Mouse (Mus musculus): ENCODE results near the gene E330021D16Rik. TPM values are rescaled to one million over a fixed set of nuclear protein-coding genes. Genes with fewer than 3 reads are reported as not detected.
A peak's percentile ranks its signal among the peaks of the same experiment; 100 is the strongest.

E330021D16Rik gene
- total and polyA plus RNA-seq, 3 experiments, result not detected

GRCm38 (mm10) chr6:136422084-136422853 lies 6.9 kb upstream of the E330021D16Rik start:
- H3K4me1 ChIP-seq (ENCODE audit: control insufficient read depth in 1 of 2, insufficient read depth in 2 of 2), result peaks cover 0 to 9% of the 10 kb centered on the region in 2 experiments; a peak in 2 of 4 replicates
- dilution Hi-C loops (cut with MboI; ENCODE audit: extremely low pct_ligation_motif_present, extremely low pct_unique_long_range_greater_than_20kb, low sequenced_read_pairs), result no loop called here
- H3K79me2 ChIP-seq (replicated peaks; ENCODE audit: control insufficient read depth, extremely low read depth, insufficient read depth, poor library complexity, severe bottlenecking), result no peaks in the 10 kb centered on the region
- H3K9me3 ChIP-seq (replicated peaks; ENCODE audit: low read length), result no peaks in the 10 kb centered on the region
- H3K27ac ChIP-seq (ENCODE audit: insufficient read depth, low read depth), result no peak overlapping the region
- in situ Hi-C loops (cut with MboI; ENCODE audit: low pct_ligation_motif_present, low pct_unique_long_range_greater_than_20kb, low sequenced_read_pairs), result loop anchor here (5.0 to 10.0 kb wide), 2 partner anchors 140 to 203 kb away; no protein-coding TSS in a partner anchor
- no peaks in the 10 kb centered on the region for H3K36me3 ChIP-seq (replicated peaks in 1 of 2; ENCODE audit: control insufficient read depth in 1 of 2, insufficient read depth in 1 of 2, low read length in 1 of 2)
- no peak overlapping the region for H3K4me2 ChIP-seq (ENCODE audit: insufficient read depth, low read depth, poor library complexity, severe bottlenecking)
- H3K9ac ChIP-seq (ENCODE audit: insufficient read depth, low read depth), result no peak overlapping the region
- no peak overlapping the region for H3K4me3 ChIP-seq (replicated peaks in 1 of 3; ENCODE audit: low read depth in 2 of 3, low read length in 2 of 3, poor library complexity in 1 of 3)
- TF ChIP-seq RAD21 (IDR thresholded peaks at IDR 0.05; ENCODE audit: low read depth, low read length) (no peak; the same call in none of the 2 replicates), ZC3H11A (IDR thresholded peaks at IDR 0.05; ENCODE audit: low read depth, low read length) (peak; percentile 95), CTCF (conservative IDR thresholded peaks at IDR 0.05 in 1 of 2, IDR thresholded peaks at IDR 0.05 in 1 of 2; ENCODE audit: low read depth in 2 of 2, low read length in 2 of 2) (peak; percentile 95 to 96), USF2 (conservative IDR thresholded peaks at IDR 0.05; ENCODE audit: low read depth, low read length) (no peak), MAX (IDR thresholded peaks at IDR 0.05; ENCODE audit: low read length) (peak; percentile 35; the same call in 1 of the 2 replicates), MEF2A (IDR thresholded peaks at IDR 0.05; ENCODE audit: borderline replicate concordance, low read depth, low read length) (no peak), JUND (conservative IDR thresholded peaks at IDR 0.05; ENCODE audit: low read depth, low read length) (0 out of 2 replicates have a peak, but pooled peaks have one; percentile 11), SIN3A (IDR thresholded peaks at IDR 0.05; ENCODE audit: low read length) (peak; percentile 49; the same call in 1 of the 2 replicates), MYC (IDR thresholded peaks at IDR 0.05; ENCODE audit: low read depth, low read length) (no peak), ZMIZ1 (IDR thresholded peaks at IDR 0.05; ENCODE audit: low read depth, low read length) (no peak), SMC3 (IDR thresholded peaks at IDR 0.05; ENCODE audit: low read depth, low read length) (peak; percentile 97)
- no peaks in the 10 kb centered on the region for H3K27me3 ChIP-seq (replicated peaks)
- DNase-seq (ENCODE audit: extremely low read depth), result peak; percentile 73

DNA sequence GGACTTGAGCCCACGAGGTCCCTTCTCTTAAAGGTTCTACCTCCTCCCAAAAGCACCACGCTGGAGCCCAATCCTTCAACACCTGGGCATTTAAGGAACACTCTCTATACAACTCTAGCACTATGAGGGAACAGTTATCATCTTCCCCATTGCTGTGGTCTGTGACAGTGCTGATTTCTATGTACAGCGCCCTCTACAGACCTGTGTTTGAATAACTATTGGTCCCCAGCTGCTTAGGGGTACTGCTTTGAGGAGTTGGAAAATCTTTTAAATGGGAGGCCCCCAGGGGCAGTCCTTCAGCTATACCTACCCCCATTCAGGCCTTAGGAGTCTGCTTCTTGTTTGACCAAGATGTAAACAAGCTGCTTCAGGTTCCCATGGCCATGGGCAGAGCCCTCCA lies 5.7 kb upstream of the E330021D16Rik start:
- Histone ChIP-seq H3K27me3 (replicated peaks) (no peaks in the 10 kb centered on the region), H3K27ac (ENCODE audit: insufficient read depth, low read depth) (no peak overlapping the region), H3K4me1 (ENCODE audit: control insufficient read depth in 1 of 2, insufficient read depth in 2 of 2) (peaks cover 0 to 9% of the 10 kb centered on the region in 2 experiments; a peak in 2 of 4 replicates), H3K4me2 (ENCODE audit: insufficient read depth, low read depth, poor library complexity, severe bottlenecking) (no peak overlapping the region), H3K9me3 (replicated peaks; ENCODE audit: low read length) (no peaks in the 10 kb centered on the region), H3K4me3 (replicated peaks in 1 of 3; ENCODE audit: low read depth in 2 of 3, low read length in 2 of 3, poor library complexity in 1 of 3) (no peak overlapping the region), H3K79me2 (replicated peaks; ENCODE audit: control insufficient read depth, extremely low read depth, insufficient read depth, poor library complexity, severe bottlenecking) (no peaks in the 10 kb centered on the region), H3K9ac (ENCODE audit: insufficient read depth, low read depth) (no peak overlapping the region), H3K36me3 (replicated peaks in 1 of 2; ENCODE audit: control insufficient read depth in 1 of 2, insufficient read depth in 1 of 2, low read length in 1 of 2) (no peaks in the 10 kb centered on the region)
- peak; percentile 20 to 55; a peak in 2 of 4 replicates for TF ChIP-seq CTCF (conservative IDR thresholded peaks at IDR 0.05 in 1 of 2, IDR thresholded peaks at IDR 0.05 in 1 of 2; ENCODE audit: low read depth in 2 of 2, low read length in 2 of 2)
- TF ChIP-seq POLR2AphosphoS2 (IDR thresholded peaks at IDR 0.05; ENCODE audit: low read depth, low read length), result no peak
- DNase-seq (ENCODE audit: extremely low read depth), result peak; percentile 39
- in situ Hi-C loops (cut with MboI; ENCODE audit: low pct_ligation_motif_present, low pct_unique_long_range_greater_than_20kb, low sequenced_read_pairs) (loop anchor here (5.0 to 10.0 kb wide), 2 partner anchors 141 to 204 kb away; no protein-coding TSS in a partner anchor), dilution Hi-C loops (cut with MboI; ENCODE audit: extremely low pct_ligation_motif_present, extremely low pct_unique_long_range_greater_than_20kb, low sequenced_read_pairs) (no loop called here)

Data from CH12.LX (cell line).